Mouse (Mus musculus) heart, adult 2 months (tissue): ENCODE data around the gene Lingo2. TPM values are rescaled to one million over a fixed set of nuclear protein-coding genes. Genes with fewer than 3 reads are reported as not detected.

Experiments used
- DNase-seq, 2 experiments: peaks; one replicate each; pipeline ENCODE4 v3.0.0; 2021
- H3K27ac ChIP-seq: fragments of 200-600 bp; 2 replicates; pipeline ENCODE4 v1.8.1; 2022
- H3K27me3 ChIP-seq: fragments of 200-500 bp; 2 replicates; pipeline ENCODE4 v1.6.1; 2012; ENCODE audit warnings: mild to moderate bottlenecking, low read length, inconsistent platforms, mixed read lengths; ENCODE audit not compliant: control insufficient read depth, insufficient read depth
- H3K36me3 ChIP-seq: fragments of 200-500 bp; 2 replicates; pipeline ENCODE4 v1.6.1; 2012; ENCODE audit warnings: low read length, inconsistent platforms; ENCODE audit not compliant: control insufficient read depth, insufficient read depth
- H3K4me1 ChIP-seq: fragments of 200-500 bp; 2 replicates; pipeline ENCODE4 v1.6.1; 2011; ENCODE audit warnings: low read length; ENCODE audit not compliant: control insufficient read depth, insufficient read depth
- H3K4me3 ChIP-seq: fragments of 200-600 bp; 2 replicates; pipeline ENCODE4 v1.8.1; 2022
- H3K79me2 ChIP-seq: fragments of 200-500 bp; replicated peaks from 2 replicates; pipeline ENCODE4 v1.6.1; 2012; ENCODE audit warnings: mild to moderate bottlenecking, inconsistent platforms, low read length, moderate library complexity, mixed read lengths; ENCODE audit not compliant: control insufficient read depth, insufficient read depth
- H3K9ac ChIP-seq: fragments of 200-500 bp; 2 replicates; pipeline ENCODE4 v1.6.1; 2012; ENCODE audit warnings: low read depth, mild to moderate bottlenecking, control low read depth, inconsistent platforms, low read length, mixed read lengths
- CTCF ChIP-seq: fragments of 200-600 bp; IDR thresholded peaks from 2 replicates; pipeline ENCODE4 v1.8.1; 2022; ENCODE audit warnings: antibody characterized with exemption, mild to moderate bottlenecking, moderate library complexity
- EP300 ChIP-seq: fragments of 200-500 bp; IDR thresholded peaks from 2 replicates; pipeline ENCODE4 v1.6.1; 2011; ENCODE audit warnings: low read depth, low read length, control low read depth; ENCODE audit not compliant: insufficient read depth
- POLR2A ChIP-seq: fragments of 200-500 bp; IDR thresholded peaks from 2 replicates; pipeline ENCODE4 v1.6.1; 2011; ENCODE audit warnings: mild to moderate bottlenecking, low read depth, low read length, control low read depth; ENCODE audit not compliant: insufficient read depth
- WGBS: fragments of 180-500 bp; shearing (Covaris S2); methylation state at CpG from one replicate; pipeline ENCODE4 v1.1.7; 2018; 5-methylcytosine and 5-hydroxymethylcytosine counted together
- intact Hi-C: fragments of 180-260 bp; cut with DNase I; formaldehyde crosslinking; loops from one replicate; pipeline ENCODE4 v1.15.1; 2025
- polyA plus RNA-seq: library from polyadenylated mRNA; depleted of rRNA; stranded (reverse); fragments of >200 nt; gene quantifications from 2 replicates; pipeline ENCODE4 v1.2.3, GENCODE M21; 2012
- total RNA-seq, 2 experiments: library from RNA; stranded (reverse); gene quantifications; 2 replicates each; pipeline ENCODE4 v1.2.3; 2021

The Lingo2 gene
- total and polyA plus RNA-seq, 3 experiments, result not detected

DNA sequence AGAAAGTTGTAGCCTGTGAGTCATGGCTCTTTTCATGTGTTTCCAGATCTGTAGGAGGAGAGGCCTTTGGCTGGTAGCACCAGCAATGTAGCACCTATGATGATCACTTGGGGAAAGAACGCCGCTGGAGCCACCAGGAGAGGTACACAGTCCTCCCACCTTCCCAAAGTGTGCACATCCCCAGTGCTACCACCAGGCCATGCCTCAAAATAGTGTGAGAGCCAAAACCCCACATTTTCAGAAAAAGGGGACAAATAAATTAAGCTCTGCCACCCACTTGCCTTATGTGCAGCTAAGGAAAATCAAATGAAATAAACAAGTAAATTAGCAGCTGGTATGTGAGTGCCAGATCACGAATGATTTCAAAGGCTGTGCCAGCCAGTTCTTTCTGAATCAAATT is 911.2 kb downstream of the Lingo2 start:
- H3K4me3 ChIP-seq, result no peak overlapping the region
- H3K79me2 ChIP-seq, result no peaks in the 10 kb centered on the region
- no peaks in the 10 kb centered on the region for H3K4me1 ChIP-seq
- WGBS, result 77% methylated on average over 3 of the region's 3 CpGs
- H3K36me3 ChIP-seq, result no peaks in the 10 kb centered on the region
- no peak for DNase-seq
- H3K27me3 ChIP-seq, result no peaks in the 10 kb centered on the region
- intact Hi-C loops, result no loop called here
- H3K9ac ChIP-seq, result no peak overlapping the region
- TF ChIP-seq POLR2A, result no peak
- no peak for TF ChIP-seq EP300
- TF ChIP-seq CTCF, result no peak
- H3K27ac ChIP-seq, result no peak overlapping the region

DNA sequence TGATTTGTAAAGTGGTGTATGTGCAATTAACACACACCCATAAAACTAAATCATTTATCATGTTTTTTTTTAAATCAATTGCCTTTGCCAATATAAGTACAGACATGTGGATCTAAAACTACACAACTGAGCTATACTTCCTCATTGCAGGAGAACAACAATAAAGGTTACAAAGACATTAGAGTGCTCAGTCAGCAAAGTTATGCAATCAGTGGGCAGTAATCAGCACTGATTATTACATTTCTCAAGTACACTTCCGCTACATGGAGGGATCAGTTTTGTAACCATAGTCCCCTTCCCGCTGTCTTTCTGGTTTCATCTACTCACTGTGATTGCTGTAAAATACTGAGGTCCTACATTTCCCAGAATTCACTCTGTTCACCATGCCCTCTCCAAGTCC is 912.8 kb downstream of the Lingo2 start:
- no peak overlapping the region for H3K4me3 ChIP-seq
- DNase-seq, result no peak
- no peaks in the 10 kb centered on the region for H3K36me3 ChIP-seq
- 82% methylated on average over 2 of the region's 2 CpGs for WGBS
- no peak overlapping the region for H3K27ac ChIP-seq
- no peak overlapping the region for H3K9ac ChIP-seq
- H3K4me1 ChIP-seq, result no peaks in the 10 kb centered on the region
- no peak for TF ChIP-seq CTCF
- no peak for TF ChIP-seq POLR2A
- no peak for TF ChIP-seq EP300
- H3K27me3 ChIP-seq, result no peaks in the 10 kb centered on the region
- no peaks in the 10 kb centered on the region for H3K79me2 ChIP-seq
- intact Hi-C loops, result no loop called here

- no peak for DNase-seq
- Histone ChIP-seq H3K27me3 (no peaks in the 10 kb centered on the region), H3K9ac (no peak overlapping the region), H3K4me1 (no peaks in the 10 kb centered on the region), H3K4me3 (no peak overlapping the region), H3K27ac (no peak overlapping the region), H3K36me3 (no peaks in the 10 kb centered on the region), H3K79me2 (no peaks in the 10 kb centered on the region)
- intact Hi-C loops, result no loop called here
- WGBS, result 64% methylated on average over 5 of the region's 5 CpGs
- no peak for TF ChIP-seq CTCF
- no peak for TF ChIP-seq EP300
- TF ChIP-seq POLR2A, result no peak
These were observed 919.5 kb downstream of the Lingo2 start for GRCm38 (mm10) chr4:36032039-36032438.

GRCm38 (mm10) chr4:36014181-36014580 is 937.4 kb downstream of the Lingo2 start:
- no peaks in the 10 kb centered on the region for H3K4me1 ChIP-seq
- no peak overlapping the region for H3K4me3 ChIP-seq
- H3K27me3 ChIP-seq, result no peaks in the 10 kb centered on the region
- no peak overlapping the region for H3K27ac ChIP-seq
- no peak for TF ChIP-seq POLR2A
- TF ChIP-seq EP300, result no peak
- TF ChIP-seq CTCF, result no peak
- 15% methylated on average over 4 of the region's 4 CpGs for WGBS
- no peak overlapping the region for H3K9ac ChIP-seq
- no peak for DNase-seq
- H3K36me3 ChIP-seq, result no peaks in the 10 kb centered on the region
- intact Hi-C loops, result no loop called here
- H3K79me2 ChIP-seq, result no peaks in the 10 kb centered on the region

GRCm38 (mm10) chr4:35992005-35992763 is 959.4 kb downstream of the Lingo2 start:
- no peak for TF ChIP-seq POLR2A
- no peak for TF ChIP-seq CTCF
- no peak for TF ChIP-seq EP300
- Histone ChIP-seq H3K4me3 (no peak overlapping the region), H3K36me3 (no peaks in the 10 kb centered on the region), H3K79me2 (no peaks in the 10 kb centered on the region), H3K4me1 (no peaks in the 10 kb centered on the region), H3K27me3 (no peaks in the 10 kb centered on the region), H3K9ac (no peak overlapping the region), H3K27ac (no peak overlapping the region)
- WGBS, result 54% methylated on average over 2 of the region's 2 CpGs
- DNase-seq, result no peak
- intact Hi-C loops, result no loop called here

DNA sequence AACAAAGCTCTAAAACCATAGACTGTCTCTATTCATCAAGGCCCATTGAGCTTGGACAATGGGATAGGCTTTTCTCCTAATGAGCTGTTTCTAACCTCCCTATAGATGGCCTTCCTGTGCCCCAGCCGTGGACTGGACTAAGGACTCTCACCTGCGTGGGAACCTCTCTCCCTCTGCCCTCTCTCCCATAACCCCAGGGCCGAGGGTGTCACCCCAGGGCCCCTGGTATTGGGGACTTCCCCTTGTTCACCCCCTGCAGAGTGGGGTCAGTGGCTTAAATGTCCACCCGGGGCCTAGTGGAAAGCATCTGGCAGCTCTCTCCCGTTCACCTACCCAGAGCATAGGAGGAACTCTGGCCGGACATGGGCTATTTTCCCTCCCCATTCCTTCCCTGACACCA is 965.5 kb downstream of the Lingo2 start:
- Histone ChIP-seq H3K4me1 (no peaks in the 10 kb centered on the region), H3K9ac (no peak overlapping the region), H3K27ac (no peak overlapping the region), H3K4me3 (no peak overlapping the region), H3K27me3 (no peaks in the 10 kb centered on the region), H3K36me3 (no peaks in the 10 kb centered on the region), H3K79me2 (no peaks in the 10 kb centered on the region)
- TF ChIP-seq EP300 (no peak), POLR2A (no peak)
- WGBS, result 76% methylated on average over 6 of the region's 6 CpGs
- intact Hi-C loops, result no loop called here
- no peak for DNase-seq
